Mouse (Mus musculus): ENCODE measurements around the gene Metap1.

- no peak for TF ChIP-seq CTCF (IDR thresholded peaks at IDR 0.05; ENCODE audit: extremely low read depth, insufficient read depth, low read length)
- no peak for TF ChIP-seq POLR2A (IDR thresholded peaks at IDR 0.05; ENCODE audit: extremely low read depth, insufficient read depth, low read length)
Observed at GRCm38 (mm10) chr3:138499854-138500740, 10.8 kb upstream of the Metap1 start.

Data from cortical plate, adult 2 months (tissue).